In genomic region chr8:128039341-128040064, GRCm38 (mm10) we compare ENCODE assay signal across 19 mouse cellular contexts.
DNase-seq lines count a peak whose midpoint lies in the region; ATAC-seq lines count a peak whose summit lies in the region.
"Had no signal": no experiment of that assay in that cellular context is flagged by ENCODE, and none has a peak within 500 bp of the region (broad histone marks: within the 10 kb centered on the region; RNA-seq: fewer than 3 reads in every experiment).

No protein-coding gene starts in this region.

- peak; percentile 62 for DNase-seq in 416B (ENCODE audit: low read depth)
- DNase-seq in c-Kit-positive CD71-negative TER-119-negative erythroid progenitor cells, embryonic 14.5 days (ENCODE audit: low read depth) = peak; percentile 8
- DNase-seq in gastrocnemius, postnatal 4 days (ENCODE audit: low spot score in 2 of 2) = no peak
- DNase-seq in heart, postnatal 36 days = no peak
- DNase-seq in ovary, postnatal 10 days (ENCODE audit: low spot score) = no peak
- DNase-seq: adrenal gland, adult 2 months; adrenal gland, postnatal 14 days; cerebellum, adult 18-20 months; cerebellum, adult 9-10 months; cerebellum, postnatal 14 days; gastrocnemius, postnatal 10 days; gastrocnemius, postnatal 36 days; heart, adult 18-20 months; heart, postnatal 10 days; heart, postnatal 4 days had no signal

- intact Hi-C loops in heart, postnatal 36 days (cut with DNase I) = no loop called here

- peak; percentile 66 to 72 for ATAC-seq in hematopoietic stem cell, adult 5-6 weeks (replicated peaks in 1 of 2; ENCODE audit: insufficient read depth in 1 of 2, low FRiP score in 2 of 2, low TSS enrichment in 1 of 2, low read depth in 1 of 2, poor library complexity in 2 of 2, severe bottlenecking in 2 of 2)
- peak; percentile 80 for ATAC-seq in megakaryocyte progenitor cell, adult 5-6 weeks (replicated peaks; ENCODE audit: poor library complexity)
- ATAC-seq: CD4-positive, CD25-positive, alpha-beta regulatory T cell, adult 4 months; forebrain, embryonic 15.5 days had no signal

Comparison
In these comparisons a context has a peak if more than half of its experiments do, and no peak if none do; other contexts are left out.
1. DNase-seq: peak in 416B (single experiment) and c-Kit-positive CD71-negative TER-119-negative erythroid progenitor cells, embryonic 14.5 days (single experiment); none in gastrocnemius, postnatal 4 days (0 of 2), heart, postnatal 36 days (0 of 2) and ovary, postnatal 10 days (single experiment).